Comparison of ENCODE assay signal across 20 mouse cellular contexts in the genomic region with DNA sequence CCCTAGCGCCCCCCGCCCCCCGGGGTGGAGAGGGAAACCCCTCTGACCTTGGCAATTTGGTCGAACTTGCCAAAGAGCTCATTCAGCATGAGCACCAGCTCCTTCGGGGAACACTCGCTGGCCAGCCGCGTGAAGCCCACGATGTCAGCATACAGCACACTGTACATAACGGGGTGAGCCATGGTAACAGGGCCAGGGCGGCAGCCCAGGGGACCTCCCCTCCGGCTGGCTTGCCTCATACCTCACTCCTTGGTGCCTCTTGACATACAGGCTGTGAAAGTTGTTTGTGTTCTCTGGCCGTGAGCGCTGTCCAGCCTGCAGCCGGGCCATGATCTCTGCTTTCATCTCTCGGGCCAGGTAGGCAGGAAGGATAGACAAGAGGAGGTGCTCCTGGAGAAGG. TPM values are rescaled to one million over a fixed set of nuclear protein-coding genes. Genes with fewer than 3 reads are reported as not detected.
DNase-seq lines count a peak whose midpoint lies in the region; ATAC-seq lines count a peak whose summit lies in the region.
"Had no signal": no experiment of that assay in that cellular context is flagged by ENCODE, and none has a peak within 500 bp of the region (broad histone marks: within the 10 kb centered on the region; RNA-seq: fewer than 3 reads in every experiment).

No protein-coding gene starts in this region.

- DNase-seq in frontal cortex, postnatal 10 days (ENCODE audit: low spot score in 2 of 2) = peak; percentile 3
- no peak for DNase-seq in frontal cortex, postnatal 14 days (ENCODE audit: low spot score in 2 of 2)
- DNase-seq in layer of hippocampus, adult 11-12 months (ENCODE audit: low spot score) = peak; percentile 3
- no peak for DNase-seq in layer of hippocampus, postnatal 36 days
- DNase-seq in spleen, postnatal 4 days (ENCODE audit: low spot score in 2 of 2) = peak; percentile 10 to 56
- no peak for DNase-seq in spleen, postnatal 14 days (ENCODE audit: low spot score in 2 of 2)
- peak; percentile 7 to 15 for DNase-seq in gastrocnemius, postnatal 4 days (ENCODE audit: low spot score in 2 of 2)
- no peak for DNase-seq in hindbrain, embryonic 14.5 days (ENCODE audit: low spot score)
- DNase-seq: cerebellum, adult 9-11 months; kidney, adult 11 months; kidney, postnatal 14 days; retina, postnatal 1 day; right cerebral cortex, postnatal 4 days; thymus, adult 18-20 months had no signal

- no peak overlapping the region for H3K27ac ChIP-seq in hindbrain, embryonic 14.5 days
- H3K27ac ChIP-seq: limb, embryonic 15.5 days; midbrain, embryonic 13.5 days had no signal

- H3K9me3 ChIP-seq in hindbrain, embryonic 14.5 days (ENCODE audit: control insufficient read depth, low read length) = no peaks in the 10 kb centered on the region
- H3K9me3 ChIP-seq: limb, embryonic 15.5 days; midbrain, embryonic 13.5 days had no signal

- H3K4me3 ChIP-seq in hindbrain, embryonic 14.5 days (replicated peaks; ENCODE audit: low read length) = no peak overlapping the region
- H3K4me3 ChIP-seq: limb, embryonic 15.5 days; midbrain, embryonic 13.5 days; myocyte had no signal

- WGBS in hindbrain, embryonic 14.5 days = 68% methylated on average over 16 of the region's 16 CpGs

- ATAC-seq in hindbrain, embryonic 14.5 days (ENCODE audit: low FRiP score) = no peak
- ATAC-seq: hindbrain, embryonic 16.5 days; midbrain, embryonic 13.5 days had no signal

- H3K4me2 ChIP-seq in hindbrain, embryonic 14.5 days (replicated peaks) = no peak overlapping the region
- H3K4me2 ChIP-seq: heart, embryonic 11.5 days; limb, embryonic 15.5 days; midbrain, embryonic 13.5 days had no signal

- H3K4me1 ChIP-seq in hindbrain, embryonic 14.5 days (replicated peaks; ENCODE audit: control insufficient read depth, insufficient read depth, low read length) = peaks cover 4% of the 10 kb centered on the region; the same call in 1 of the 2 replicates

- H3K36me3 ChIP-seq in hindbrain, embryonic 14.5 days (replicated peaks; ENCODE audit: control insufficient read depth, insufficient read depth) = no peaks in the 10 kb centered on the region
- H3K36me3 ChIP-seq: midbrain, embryonic 13.5 days had no signal

- peaks cover 34% of the 10 kb centered on the region for H3K27me3 ChIP-seq in hindbrain, embryonic 14.5 days (ENCODE audit: control insufficient read depth, insufficient read depth, low read length)

- no peak overlapping the region for H3K9ac ChIP-seq in hindbrain, embryonic 14.5 days
- H3K9ac ChIP-seq: limb, embryonic 15.5 days; midbrain, embryonic 13.5 days had no signal

RNA-seq across cellular contexts. Expression of a gene that starts 4.2 kb away (rescaled TPM):
- 1 to 10 TPM; 2.5 to 3.2 TPM for total RNA-seq in layer of hippocampus, postnatal 36 days (2021)
- 10 to 100 TPM in 1 of 2 experiments, 1 to 10 TPM in 1; 9.2 to 11.3 TPM for total RNA-seq in gastrocnemius, postnatal 4 days (2021)
- 5.0 and 5.8 TPM in 2 replicates for polyA plus RNA-seq in hindbrain, embryonic 14.5 days (2014; fragmentation: Nextera tagmentation; extraction: Ambion mirVana)

RNA-seq across cellular contexts. Expression of a gene that starts 9.0 kb away (rescaled TPM):
- 1 to 10 TPM; 1.1 to 1.9 TPM for total RNA-seq in layer of hippocampus, postnatal 36 days (2021)
- 10 to 100 TPM in 1 of 2 experiments, 1 to 10 TPM in 1; 9.4 to 10.7 TPM for total RNA-seq in gastrocnemius, postnatal 4 days (2021)
- polyA plus RNA-seq in hindbrain, embryonic 14.5 days (2014; fragmentation: Nextera tagmentation; extraction: Ambion mirVana) = 1.8 and 2.9 TPM in 2 replicates

RNA-seq across cellular contexts. Expression of a gene that starts 13.9 kb away (rescaled TPM):
- total RNA-seq in layer of hippocampus, postnatal 36 days (2021) = not detected
- under 1 TPM; 0.49 to 0.64 TPM for total RNA-seq in gastrocnemius, postnatal 4 days (2021)
- polyA plus RNA-seq in hindbrain, embryonic 14.5 days (2014; fragmentation: Nextera tagmentation; extraction: Ambion mirVana) = 0.20 TPM in 1 of 2 replicates, not detected in the other
- polyA plus RNA-seq: forebrain, embryonic 11.5 days had no signal

RNA-seq across cellular contexts. Expression of a gene that starts 18.4 kb away (rescaled TPM):
- total RNA-seq in layer of hippocampus, postnatal 36 days (2021) = under 1 TPM; 0.10 to 0.20 TPM
- under 1 TPM; 0.13 to 0.20 TPM for total RNA-seq in gastrocnemius, postnatal 4 days (2021)
- polyA plus RNA-seq in hindbrain, embryonic 14.5 days (2014; fragmentation: Nextera tagmentation; extraction: Ambion mirVana) = 0.36 and 0.70 TPM in 2 replicates

RNA-seq across cellular contexts. Expression of a gene that starts 21.4 kb away (rescaled TPM):
- 1 to 10 TPM; 1.2 to 1.6 TPM for total RNA-seq in layer of hippocampus, postnatal 36 days (2021)
- under 1 TPM in 1 of 2 experiments, not detected in 1; 0.36 TPM for total RNA-seq in gastrocnemius, postnatal 4 days (2021)
- polyA plus RNA-seq in hindbrain, embryonic 14.5 days (2014; fragmentation: Nextera tagmentation; extraction: Ambion mirVana) = not detected in 2 replicates
- polyA plus RNA-seq: forebrain, embryonic 11.5 days had no signal

Comparison
In these comparisons a context has a peak if more than half of its experiments do, and no peak if none do; other contexts are left out.
1. DNase-seq: peak in frontal cortex, postnatal 10 days (2 of 2), layer of hippocampus, adult 11-12 months (single experiment), spleen, postnatal 4 days (2 of 2) and gastrocnemius, postnatal 4 days (2 of 2); none in frontal cortex, postnatal 14 days (0 of 2), layer of hippocampus, postnatal 36 days (0 of 2), spleen, postnatal 14 days (0 of 2) and hindbrain, embryonic 14.5 days (single experiment).